29 mouse cellular contexts compared by ENCODE assay signal in the genomic region with DNA sequence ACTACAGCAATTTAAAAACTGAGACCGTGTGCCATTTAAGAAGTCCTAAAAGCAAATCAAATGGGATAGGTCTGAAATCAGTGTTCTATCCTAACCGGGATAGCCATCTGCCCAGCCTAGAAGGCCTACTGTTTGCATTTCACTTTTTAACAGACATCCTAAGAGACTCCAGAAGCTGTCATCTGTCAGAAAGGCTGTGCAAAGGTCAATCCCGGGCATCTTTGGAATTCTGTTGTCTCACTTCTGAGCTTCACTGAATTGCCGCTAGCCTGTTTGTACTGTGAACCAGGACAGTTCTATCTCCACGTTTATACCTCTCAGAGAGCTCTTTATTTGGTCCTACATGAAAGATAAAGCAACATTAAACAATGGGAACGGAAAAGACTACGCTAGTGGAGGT.
A peak's percentile ranks its signal among the peaks of the same experiment; 100 is the strongest.
DNase-seq lines count a peak whose midpoint lies in the region; ATAC-seq and TF ChIP-seq lines count a peak whose summit lies in the region.
"Had no signal": no experiment of that assay in that cellular context is flagged by ENCODE, and none has a peak within 500 bp of the region (broad histone marks: within the 10 kb centered on the region; RNA-seq: fewer than 3 reads in every experiment).

No protein-coding gene starts in this region.

- intact Hi-C loops in heart, postnatal 25 days (cut with DNase I): loop anchor here (5.0 kb wide), 1 partner anchor 117 kb away; no protein-coding TSS in a partner anchor

- H3K36me3 ChIP-seq in heart, embryonic 10.5 days: no peaks in the 10 kb centered on the region
- H3K36me3 ChIP-seq in heart, postnatal 0 days (replicated peaks; ENCODE audit: control insufficient read depth, insufficient read depth, low read length): no peaks in the 10 kb centered on the region
- H3K36me3 ChIP-seq: G1E; hindbrain, embryonic 12.5 days; intestine, embryonic 15.5 days; limb, embryonic 13.5 days; midbrain, embryonic 12.5 days; neural tube, embryonic 13.5 days had no signal

- 33% methylated on average over 7 of the region's 7 CpGs for WGBS in heart, embryonic 10.5 days
- WGBS in heart, postnatal 0 days: 42% methylated on average over 7 of the region's 7 CpGs

- TF ChIP-seq CTCF in heart, postnatal 0 days (IDR thresholded peaks at IDR 0.05; ENCODE audit: low read depth): no peak

- no peak overlapping the region for H3K4me2 ChIP-seq in heart, postnatal 0 days (ENCODE audit: low read depth, low read length)
- H3K4me2 ChIP-seq: hindbrain, embryonic 12.5 days; intestine, embryonic 15.5 days; limb, embryonic 13.5 days; liver, embryonic 11.5 days; midbrain, embryonic 12.5 days; neural tube, embryonic 13.5 days had no signal

- TF ChIP-seq EP300 in heart, postnatal 0 days (IDR thresholded peaks at IDR 0.05; ENCODE audit: low read depth): no peak

- H3K9me3 ChIP-seq in heart, embryonic 10.5 days: no peaks in the 10 kb centered on the region
- H3K9me3 ChIP-seq in heart, postnatal 0 days (replicated peaks; ENCODE audit: control insufficient read depth, low read length): no peaks in the 10 kb centered on the region
- H3K9me3 ChIP-seq: G1E; hindbrain, embryonic 12.5 days; intestine, embryonic 15.5 days; limb, embryonic 13.5 days; midbrain, embryonic 12.5 days; neural tube, embryonic 13.5 days had no signal

- peaks cover 42% of the 10 kb centered on the region for H3K4me1 ChIP-seq in heart, embryonic 10.5 days
- peaks cover 29% of the 10 kb centered on the region for H3K4me1 ChIP-seq in heart, postnatal 0 days (ENCODE audit: control insufficient read depth, insufficient read depth)

- no peaks in the 10 kb centered on the region for H3K27me3 ChIP-seq in heart, embryonic 10.5 days (ENCODE audit: insufficient read depth, poor library complexity, severe bottlenecking)
- no peaks in the 10 kb centered on the region for H3K27me3 ChIP-seq in heart, postnatal 0 days (ENCODE audit: control insufficient read depth, insufficient read depth, low read length)
- H3K27me3 ChIP-seq: hindbrain, embryonic 12.5 days; intestine, embryonic 15.5 days; limb, embryonic 13.5 days; midbrain, embryonic 12.5 days; neural tube, embryonic 13.5 days; Patski had no signal

- no peak overlapping the region for H3K4me3 ChIP-seq in heart, embryonic 10.5 days
- H3K4me3 ChIP-seq in heart, postnatal 0 days (ENCODE audit: low read depth, low read length): no peak overlapping the region
- H3K4me3 ChIP-seq: erythroblast, embryonic 14.5 days; hindbrain, embryonic 12.5 days; intestine, embryonic 15.5 days; limb, embryonic 13.5 days; midbrain, embryonic 12.5 days; neural tube, embryonic 13.5 days had no signal

- DNase-seq in heart, embryonic 10.5 days (ENCODE audit: low spot score): no peak
- no peak for DNase-seq in heart, postnatal 4 days
- no peak for DNase-seq in heart, postnatal 0 days (ENCODE audit: low spot score)
- DNase-seq in heart, postnatal 25 days (ENCODE audit: low spot score): no peak
- DNase-seq in kidney, postnatal 14 days: peak; percentile 7
- DNase-seq in kidney, postnatal 10 days: no peak
- DNase-seq in yolk sac, embryonic 10.5 days (ENCODE audit: low spot score): peak; percentile 71
- DNase-seq: adrenal gland, postnatal 10 days; cerebellum, adult 8-10 months; cerebellum, postnatal 25 days; heart, postnatal 14 days; liver, postnatal 0 days; lung, postnatal 36 days; right cerebral cortex, postnatal 4 days; thymus, adult 18-20 months; thymus, postnatal 36 days had no signal

- peak overlapping the region; percentile 81; the same call in 1 of the 2 replicates for H3K27ac ChIP-seq in heart, embryonic 10.5 days
- H3K27ac ChIP-seq in heart, postnatal 0 days (ENCODE audit: low read depth): 0 out of 2 replicates have a peak overlapping the region, but pooled peaks have one; percentile 76
- H3K27ac ChIP-seq: hindbrain, embryonic 12.5 days; hindbrain, postnatal 0 days; intestine, embryonic 15.5 days; kidney, postnatal 0 days; limb, embryonic 13.5 days; neural tube, embryonic 13.5 days; stomach, postnatal 0 days had no signal

- no peak overlapping the region for H3K9ac ChIP-seq in heart, postnatal 0 days (replicated peaks; ENCODE audit: low read depth, low read length)
- H3K9ac ChIP-seq: hindbrain, embryonic 12.5 days; intestine, embryonic 15.5 days; limb, embryonic 13.5 days; liver, postnatal 0 days; midbrain, embryonic 12.5 days; neural tube, embryonic 13.5 days had no signal

- 0 out of 2 replicates have a peak, but pooled peaks have one; percentile 55 for ATAC-seq in heart, postnatal 0 days (ENCODE audit: insufficient read depth, low read depth)
- ATAC-seq: forebrain, embryonic 16.5 days; hindbrain, postnatal 0 days; intestine, embryonic 15.5 days; liver, postnatal 0 days; Patski had no signal

Comparison
In these comparisons a context has a peak if more than half of its experiments do, and no peak if none do; other contexts are left out.
1. DNase-seq: peak in kidney, postnatal 14 days (single experiment) and yolk sac, embryonic 10.5 days (single experiment); none in heart, embryonic 10.5 days (single experiment), heart, postnatal 4 days (single experiment), heart, postnatal 0 days (single experiment), heart, postnatal 25 days (single experiment) and kidney, postnatal 10 days (single experiment).